Mouse (Mus musculus): Measurements from ENCODE around the gene Scn2a. TPM values are rescaled to one million over a fixed set of nuclear protein-coding genes. Genes with fewer than 3 reads are reported as not detected.
"Not testable (repeated sequence)": the region's sequence is repeated elsewhere in the genome, so short reads cannot be mapped to it uniquely, and the experiment has no call there.

The Scn2a gene
- polyA plus RNA-seq, 1 experiment: 1.5 TPM

DNA sequence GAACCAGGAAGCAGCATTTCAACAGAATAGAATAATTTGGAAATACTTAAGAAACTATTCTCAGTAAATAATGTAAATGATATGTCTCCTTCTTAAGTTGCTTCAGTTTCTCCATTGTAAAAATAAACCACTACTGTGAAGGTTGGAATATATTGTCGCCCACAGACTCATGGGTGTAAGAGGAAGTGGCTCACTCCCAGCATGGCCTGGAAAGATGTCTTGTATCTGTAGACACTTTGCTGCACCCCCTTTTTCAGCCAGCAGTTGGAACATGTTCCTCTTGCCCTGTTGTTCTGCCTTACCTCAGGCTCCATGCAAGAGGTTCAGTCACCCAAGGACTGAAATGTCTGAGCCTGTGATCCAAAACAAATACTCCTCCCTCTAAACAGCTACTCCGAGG is 173.0 kb downstream of the Scn2a start:
- Histone ChIP-seq H3K27ac (ENCODE audit: control insufficient read depth, insufficient read depth, low read depth, low read length) (no peak overlapping the region), H3K27me3 (ENCODE audit: control insufficient read depth, insufficient read depth, low read length) (no peaks in the 10 kb centered on the region), H3K4me3 (ENCODE audit: control insufficient read depth, low read depth, low read length) (no peak overlapping the region), H3K4me1 (ENCODE audit: control insufficient read depth, insufficient read depth, low read length) (no peaks in the 10 kb centered on the region), H3K36me3 (ENCODE audit: control insufficient read depth, insufficient read depth, low read length) (no peaks in the 10 kb centered on the region)
- TF ChIP-seq CTCF (IDR thresholded peaks at IDR 0.05; ENCODE audit: control insufficient read depth, insufficient read depth, insufficient replicate concordance, low read depth, low read length): no peak
- TF ChIP-seq POLR2A (IDR thresholded peaks at IDR 0.05; ENCODE audit: control insufficient read depth, low read depth, low read length): no peak

DNA sequence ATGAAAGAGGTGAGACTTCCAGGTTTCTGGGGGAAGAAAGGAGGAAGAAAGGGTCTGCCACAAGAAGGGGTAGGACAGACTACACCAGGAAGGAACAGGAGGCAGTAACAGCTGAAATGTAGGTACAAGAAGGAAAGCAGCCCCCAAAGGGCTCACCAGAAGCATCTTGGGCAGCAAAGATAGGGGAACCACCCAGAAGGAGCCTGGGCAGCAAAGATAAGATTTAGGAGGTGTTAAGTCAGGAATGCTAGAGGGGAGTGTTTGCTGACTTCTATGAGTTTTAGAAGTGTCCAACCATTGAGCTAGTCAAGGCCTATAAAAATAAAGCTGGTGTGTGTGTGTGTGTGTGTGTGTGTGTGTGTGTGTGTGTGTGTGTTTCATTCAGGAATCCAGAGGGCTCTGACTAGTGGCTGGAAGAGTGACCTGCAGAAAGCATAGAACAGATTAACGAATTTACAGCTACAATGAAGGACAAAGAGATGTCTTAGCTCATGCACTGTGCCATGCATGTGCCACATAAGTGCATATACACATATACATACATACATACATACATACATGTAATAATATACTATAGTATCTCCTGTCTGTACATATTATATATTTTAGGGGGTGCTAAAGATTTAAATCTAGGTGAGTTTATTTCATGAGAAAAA is 180.6 kb downstream of the Scn2a start:
- Histone ChIP-seq H3K4me1 (ENCODE audit: control insufficient read depth, insufficient read depth, low read length) (no peaks in the 10 kb centered on the region), H3K27me3 (ENCODE audit: control insufficient read depth, insufficient read depth, low read length) (no peaks in the 10 kb centered on the region), H3K4me3 (ENCODE audit: control insufficient read depth, low read depth, low read length) (no peak overlapping the region), H3K27ac (ENCODE audit: control insufficient read depth, insufficient read depth, low read depth, low read length) (no peak overlapping the region), H3K36me3 (ENCODE audit: control insufficient read depth, insufficient read depth, low read length) (no peaks in the 10 kb centered on the region)
- TF ChIP-seq CTCF (IDR thresholded peaks at IDR 0.05; ENCODE audit: control insufficient read depth, insufficient read depth, insufficient replicate concordance, low read depth, low read length): no peak
- TF ChIP-seq POLR2A (IDR thresholded peaks at IDR 0.05; ENCODE audit: control insufficient read depth, low read depth, low read length): no peak

DNA sequence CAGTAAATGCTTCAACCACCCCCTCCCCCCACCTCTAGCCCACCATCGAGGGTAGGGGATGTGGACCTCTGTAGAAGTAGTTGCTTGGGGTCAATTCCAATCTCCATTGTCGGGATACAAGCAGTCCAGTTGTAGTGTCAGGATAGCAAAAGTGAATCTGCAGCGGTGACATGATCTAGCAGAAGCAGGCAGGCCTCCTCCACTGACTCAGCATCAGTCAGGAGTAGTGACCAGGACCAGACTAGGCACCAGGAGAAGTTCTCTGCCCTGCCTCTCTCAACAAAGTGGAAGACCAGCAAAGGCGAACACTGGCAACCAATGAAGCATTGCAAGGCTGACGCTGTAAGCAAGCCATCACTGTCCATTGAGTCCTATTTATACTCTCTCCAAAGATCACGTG is 186.0 kb downstream of the Scn2a start:
- H3K4me3 ChIP-seq (ENCODE audit: control insufficient read depth, low read depth, low read length): no peak overlapping the region
- no peak overlapping the region for H3K27ac ChIP-seq (ENCODE audit: control insufficient read depth, insufficient read depth, low read depth, low read length)
- H3K27me3 ChIP-seq (ENCODE audit: control insufficient read depth, insufficient read depth, low read length): no peaks in the 10 kb centered on the region
- no peaks in the 10 kb centered on the region for H3K4me1 ChIP-seq (ENCODE audit: control insufficient read depth, insufficient read depth, low read length)
- TF ChIP-seq CTCF (IDR thresholded peaks at IDR 0.05; ENCODE audit: control insufficient read depth, insufficient read depth, insufficient replicate concordance, low read depth, low read length) (no peak), POLR2A (IDR thresholded peaks at IDR 0.05; ENCODE audit: control insufficient read depth, low read depth, low read length) (no peak)
- H3K36me3 ChIP-seq (ENCODE audit: control insufficient read depth, insufficient read depth, low read length): no peaks in the 10 kb centered on the region

DNA sequence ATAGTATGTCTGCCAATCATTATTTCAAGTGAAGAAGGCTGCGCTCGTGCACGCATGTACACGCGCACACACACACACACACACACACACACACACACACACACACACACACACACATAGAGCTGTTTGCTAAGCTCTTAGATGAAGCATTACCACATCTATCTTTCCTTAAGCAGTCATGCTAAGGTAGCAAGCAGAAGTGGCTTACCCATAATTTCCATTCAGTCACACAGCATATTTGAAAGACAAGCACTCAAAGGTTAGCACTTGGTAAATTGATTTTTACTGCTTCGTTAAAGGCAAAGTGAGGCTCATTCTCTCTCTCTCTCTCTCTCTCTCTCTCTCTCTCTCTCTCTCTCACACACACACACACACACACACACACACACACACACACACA is 190.6 kb downstream of the Scn2a start:
- H3K27me3 ChIP-seq (ENCODE audit: control insufficient read depth, insufficient read depth, low read length); H3K4me3 ChIP-seq (ENCODE audit: control insufficient read depth, low read depth, low read length); H3K4me1 ChIP-seq (ENCODE audit: control insufficient read depth, insufficient read depth, low read length); H3K36me3 ChIP-seq (ENCODE audit: control insufficient read depth, insufficient read depth, low read length); H3K27ac ChIP-seq (ENCODE audit: control insufficient read depth, insufficient read depth, low read depth, low read length): not testable (repeated sequence)

Other genes starting within 250 kb of the Scn2a start
- gene Scn3a, start 53.1 kb upstream of the Scn2a start, polyA plus RNA-seq (2012; rRNA removed): 0.06 and 0.21 TPM in 2 replicates
- gene Csrnp3, start 225.0 kb downstream of the Scn2a start, polyA plus RNA-seq (2012; rRNA removed): 9.3 and 9.4 TPM in 2 replicates

Measured in testis, adult 2 months (tissue).